Mouse (Mus musculus) layer of hippocampus, adult 11-12 months (tissue): ENCODE results near the gene C2cd4c.

Source experiments
- DNase-seq: peaks from one replicate; pipeline ENCODE4 v3.0.0; 2022; ENCODE audit warnings: low spot score

C2cd4c gene

GRCm38 (mm10) chr10:79613578-79614304, at the start of gene C2cd4c:
Gene C2cd4c, minus strand, starts transcription at chr10:79614025.
- peak; percentile 70 for DNase-seq

GRCm38 (mm10) chr10:79661861-79662260, 48.0 kb upstream of the C2cd4c start:
- DNase-seq: no peak

GRCm38 (mm10) chr10:79660298-79660697, 46.5 kb upstream of the C2cd4c start:
- DNase-seq: no peak

- DNase-seq: no peak
These were observed 45.0 kb upstream of the C2cd4c start for GRCm38 (mm10) chr10:79658829-79659228.

GRCm38 (mm10) chr10:79654946-79655395, 41.1 kb upstream of the C2cd4c start:
- DNase-seq: peak; percentile 61

GRCm38 (mm10) chr10:79652789-79653188, 39.0 kb upstream of the C2cd4c start:
- DNase-seq: no peak

GRCm38 (mm10) chr10:79649070-79649751, 35.4 kb upstream of the C2cd4c start:
- DNase-seq: peak; percentile 88

- DNase-seq: no peak
These were observed 31.9 kb upstream of the C2cd4c start, which contains the start of gene Odf3l2 for GRCm38 (mm10) chr10:79645711-79646110. Gene Odf3l2, minus strand, starts transcription at chr10:79645738.

GRCm38 (mm10) chr10:79638486-79639204, 24.8 kb upstream of the C2cd4c start:
- DNase-seq: peak; percentile 65

GRCm38 (mm10) chr10:79637128-79638110, 23.6 kb upstream of the C2cd4c start, which contains the start of gene Shc2:
Gene Shc2, minus strand, starts transcription at chr10:79637918.
- DNase-seq: peak; percentile 77

GRCm38 (mm10) chr10:79636287-79636686, 22.5 kb upstream of the C2cd4c start:
- no peak for DNase-seq

- no peak for DNase-seq
These were observed 19.4 kb upstream of the C2cd4c start for GRCm38 (mm10) chr10:79633006-79633777.

GRCm38 (mm10) chr10:79631432-79631831, 17.6 kb upstream of the C2cd4c start:
- peak; percentile 72 for DNase-seq

GRCm38 (mm10) chr10:79628377-79628776, 14.6 kb upstream of the C2cd4c start:
- DNase-seq: no peak

GRCm38 (mm10) chr10:79626156-79626555, 12.3 kb upstream of the C2cd4c start:
- no peak for DNase-seq

- DNase-seq: no peak
These were observed 11.6 kb upstream of the C2cd4c start for GRCm38 (mm10) chr10:79625398-79625797.

- DNase-seq: no peak
These were observed 10.1 kb upstream of the C2cd4c start for GRCm38 (mm10) chr10:79623950-79624349.

GRCm38 (mm10) chr10:79616376-79616775, 2.6 kb upstream of the C2cd4c start:
- DNase-seq: no peak

GRCm38 (mm10) chr10:79615860-79616259, 2.0 kb upstream of the C2cd4c start:
- DNase-seq: no peak

- DNase-seq: no peak
These were observed 449 bp upstream of the C2cd4c start for GRCm38 (mm10) chr10:79614305-79614643.
